Mouse (Mus musculus) brain, embryonic 18.5 days (tissue): ENCODE measurements around the gene Gm11020.
A peak's percentile ranks its signal among the peaks of the same experiment; 100 is the strongest.
"Not testable (repeated sequence)": the region's sequence is repeated elsewhere in the genome, so short reads cannot be mapped to it uniquely, and the experiment has no call there.

ENCODE experiments used
- DNase-seq: peaks from one replicate; pipeline ENCODE4 v3.0.0-alpha.2; 2012; ENCODE audit warnings: low read depth, low spot score

Gene Gm11020

GRCm38 (mm10) chr8:104321267-104321666, at the start of gene Gm11020:
Gm11020 (plus strand) TSS chr8:104321567.
- not testable (repeated sequence) for DNase-seq

GRCm38 (mm10) chr8:104293081-104293480, 28.3 kb upstream of the Gm11020 start, which contains the start of gene Cmtm2a:
Cmtm2a (minus strand) TSS chr8:104293181.
- not testable (repeated sequence) for DNase-seq

GRCm38 (mm10) chr8:104294396-104294795, 27.0 kb upstream of the Gm11020 start:
- DNase-seq: no peak

- DNase-seq: peak; percentile 10
These were observed 19.8 kb upstream of the Gm11020 start for GRCm38 (mm10) chr8:104301577-104301976.

- DNase-seq: not testable (repeated sequence)
These were observed 18.8 kb upstream of the Gm11020 start for GRCm38 (mm10) chr8:104302536-104302935.

- DNase-seq: no peak
These were observed 16.4 kb upstream of the Gm11020 start for GRCm38 (mm10) chr8:104304962-104305361.

- DNase-seq: not testable (repeated sequence)
These were observed 13.0 kb upstream of the Gm11020 start for GRCm38 (mm10) chr8:104308341-104308740.

- DNase-seq: not testable (repeated sequence)
These were observed 11.8 kb upstream of the Gm11020 start, which contains the start of the genes Gm45711 and Cmtm1 for GRCm38 (mm10) chr8:104309441-104310155. Gm45711 (minus strand) TSS chr8:104310081. Cmtm1 (minus strand) TSS chr8:104310145.

- not testable (repeated sequence) for DNase-seq
These were observed 9.3 kb upstream of the Gm11020 start for GRCm38 (mm10) chr8:104312023-104312422.

GRCm38 (mm10) chr8:104313311-104313710, 8.1 kb upstream of the Gm11020 start:
- DNase-seq: no peak

- DNase-seq: not testable (repeated sequence)
These were observed 563 bp downstream of the Gm11020 start, which contains the start of gene Cmtm2b for GRCm38 (mm10) chr8:104321930-104322329. Cmtm2b (plus strand) TSS chr8:104322230.

GRCm38 (mm10) chr8:104332665-104333631, 11.6 kb downstream of the Gm11020 start:
- DNase-seq: no peak

GRCm38 (mm10) chr8:104333786-104334185, 12.4 kb downstream of the Gm11020 start:
- no peak for DNase-seq

GRCm38 (mm10) chr8:104334196-104334595, 12.8 kb downstream of the Gm11020 start:
- no peak for DNase-seq

GRCm38 (mm10) chr8:104336806-104337205, 15.4 kb downstream of the Gm11020 start:
- DNase-seq: no peak

- no peak for DNase-seq
These were observed 16.5 kb downstream of the Gm11020 start for GRCm38 (mm10) chr8:104337890-104338289.

- no peak for DNase-seq
These were observed 18.0 kb downstream of the Gm11020 start, which contains the start of gene Cmtm3 for GRCm38 (mm10) chr8:104339229-104339982. Cmtm3 (plus strand) TSS chr8:104339410.

GRCm38 (mm10) chr8:104339983-104340232, 18.5 kb downstream of the Gm11020 start:
- DNase-seq: no peak

GRCm38 (mm10) chr8:104340233-104341105, 19.1 kb downstream of the Gm11020 start:
- peak; percentile 22 for DNase-seq

GRCm38 (mm10) chr8:104341106-104341561, 19.8 kb downstream of the Gm11020 start:
- peak; percentile 39 for DNase-seq
